Mouse (Mus musculus): ENCODE data around the gene Emp1. TPM values are rescaled to one million over a fixed set of nuclear protein-coding genes. Genes with fewer than 3 reads are reported as not detected.

The Emp1 gene
- polyA plus RNA-seq, 1 experiment from 2014 or later = 48.5 TPM

DNA sequence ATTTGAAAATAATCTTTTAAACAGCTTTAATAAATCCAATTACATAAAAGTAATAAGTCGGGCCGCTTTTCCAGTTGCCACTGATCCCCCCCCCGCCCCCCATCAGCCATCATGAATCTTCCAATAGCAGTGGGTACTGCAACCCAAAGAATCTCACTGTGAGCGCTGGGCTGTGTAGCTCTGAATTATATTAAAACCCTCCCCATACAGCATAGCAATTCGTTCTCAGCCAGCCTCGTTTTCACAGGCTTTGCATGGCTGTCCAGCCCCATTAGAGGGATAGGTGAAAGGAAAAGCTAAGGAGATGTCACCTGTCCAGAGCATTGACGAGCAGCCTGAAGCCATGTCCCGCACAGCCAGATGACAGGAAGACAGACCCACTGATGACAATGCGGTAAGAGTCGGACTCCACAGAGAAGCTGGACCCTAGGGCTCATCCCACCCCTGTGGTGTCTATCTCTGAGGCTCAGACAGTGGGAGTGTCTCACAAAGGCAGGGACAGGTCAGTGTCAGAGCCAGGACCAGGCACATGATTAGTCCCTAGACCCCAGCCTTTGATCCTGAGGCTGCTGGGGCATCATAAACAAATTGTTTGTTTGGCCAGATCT, 49.5 kb downstream of the Emp1 start:
- ATAC-seq (replicated peaks; ENCODE audit: extremely low read depth, insufficient read depth, low FRiP score) = no peak
- Histone ChIP-seq H3K36me3 (ENCODE audit: control insufficient read depth, insufficient read depth) (no peaks in the 10 kb centered on the region), H3K9ac (ENCODE audit: low read length) (no peak overlapping the region), H3K4me1 (ENCODE audit: control insufficient read depth, insufficient read depth, low read length) (no peaks in the 10 kb centered on the region), H3K27me3 (ENCODE audit: control insufficient read depth, insufficient read depth, low read length) (no peaks in the 10 kb centered on the region), H3K4me2 (ENCODE audit: low read depth, low read length) (no peak overlapping the region), H3K4me3 (ENCODE audit: low read length) (no peak overlapping the region), H3K9me3 (replicated peaks; ENCODE audit: control insufficient read depth, low read length) (no peaks in the 10 kb centered on the region), H3K27ac (ENCODE audit: low read length) (no peak overlapping the region)
- 83% methylated on average over 10 of the region's 10 CpGs for WGBS

DNA sequence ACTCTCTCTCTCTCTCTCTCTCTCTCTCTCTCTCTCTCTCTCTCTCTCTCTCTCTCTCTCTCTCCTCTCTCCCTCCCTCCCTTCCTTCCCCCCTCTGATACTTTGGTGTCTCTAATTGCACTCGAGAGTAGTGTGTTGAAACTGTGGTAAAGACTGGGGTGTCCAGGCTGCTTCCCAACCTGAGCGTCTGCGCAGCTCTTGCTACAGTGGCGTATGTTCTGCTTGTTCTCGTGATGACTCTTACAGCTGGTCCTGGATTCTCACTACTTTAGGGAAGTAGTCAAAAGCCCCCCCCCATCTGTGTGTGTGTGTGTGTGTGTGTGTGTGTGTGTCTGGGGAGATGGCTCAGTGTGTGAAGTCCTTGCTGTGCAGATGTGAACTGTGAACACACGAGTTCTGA, 50.3 kb downstream of the Emp1 start:
- H3K27ac ChIP-seq (ENCODE audit: low read length) = no peak overlapping the region
- H3K9me3 ChIP-seq (replicated peaks; ENCODE audit: control insufficient read depth, low read length) = no peaks in the 10 kb centered on the region
- H3K4me2 ChIP-seq (ENCODE audit: low read depth, low read length) = no peak overlapping the region
- 70% methylated on average over 6 of the region's 6 CpGs for WGBS
- no peaks in the 10 kb centered on the region for H3K27me3 ChIP-seq (ENCODE audit: control insufficient read depth, insufficient read depth, low read length)
- no peak for ATAC-seq (replicated peaks; ENCODE audit: extremely low read depth, insufficient read depth, low FRiP score)
- no peaks in the 10 kb centered on the region for H3K36me3 ChIP-seq (ENCODE audit: control insufficient read depth, insufficient read depth)
- no peaks in the 10 kb centered on the region for H3K4me1 ChIP-seq (ENCODE audit: control insufficient read depth, insufficient read depth, low read length)
- no peak overlapping the region for H3K4me3 ChIP-seq (ENCODE audit: low read length)
- H3K9ac ChIP-seq (ENCODE audit: low read length) = no peak overlapping the region

DNA sequence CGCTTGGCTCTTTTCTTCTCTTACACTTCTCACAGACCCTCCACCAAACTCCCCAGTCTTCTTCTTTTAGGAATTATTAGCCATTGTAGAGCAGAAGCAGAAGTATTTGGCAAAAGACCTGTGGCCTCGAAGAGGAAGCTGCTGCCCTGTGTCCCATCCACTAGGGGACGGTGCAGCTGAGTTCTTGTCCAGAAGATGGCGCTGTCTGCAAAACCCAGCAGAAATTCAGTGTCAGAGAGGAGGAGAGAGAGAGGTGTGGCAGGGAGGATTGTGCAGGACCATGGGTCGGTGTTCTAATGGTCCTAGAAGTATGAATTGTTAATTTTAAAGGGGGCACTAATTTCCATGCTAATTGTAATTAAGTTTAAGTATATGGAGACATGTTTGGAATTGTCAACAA, 55.1 kb downstream of the Emp1 start:
- H3K27ac ChIP-seq (ENCODE audit: low read length) = no peak overlapping the region
- H3K4me3 ChIP-seq (ENCODE audit: low read length) = no peak overlapping the region
- H3K9ac ChIP-seq (ENCODE audit: low read length) = no peak overlapping the region
- H3K27me3 ChIP-seq (ENCODE audit: control insufficient read depth, insufficient read depth, low read length) = no peaks in the 10 kb centered on the region
- WGBS = 30% methylated on average over 5 of the region's 5 CpGs
- no peaks in the 10 kb centered on the region for H3K4me1 ChIP-seq (ENCODE audit: control insufficient read depth, insufficient read depth, low read length)
- no peaks in the 10 kb centered on the region for H3K9me3 ChIP-seq (replicated peaks; ENCODE audit: control insufficient read depth, low read length)
- no peak overlapping the region for H3K4me2 ChIP-seq (ENCODE audit: low read depth, low read length)
- ATAC-seq (replicated peaks; ENCODE audit: extremely low read depth, insufficient read depth, low FRiP score) = no peak
- no peaks in the 10 kb centered on the region for H3K36me3 ChIP-seq (ENCODE audit: control insufficient read depth, insufficient read depth)

DNA sequence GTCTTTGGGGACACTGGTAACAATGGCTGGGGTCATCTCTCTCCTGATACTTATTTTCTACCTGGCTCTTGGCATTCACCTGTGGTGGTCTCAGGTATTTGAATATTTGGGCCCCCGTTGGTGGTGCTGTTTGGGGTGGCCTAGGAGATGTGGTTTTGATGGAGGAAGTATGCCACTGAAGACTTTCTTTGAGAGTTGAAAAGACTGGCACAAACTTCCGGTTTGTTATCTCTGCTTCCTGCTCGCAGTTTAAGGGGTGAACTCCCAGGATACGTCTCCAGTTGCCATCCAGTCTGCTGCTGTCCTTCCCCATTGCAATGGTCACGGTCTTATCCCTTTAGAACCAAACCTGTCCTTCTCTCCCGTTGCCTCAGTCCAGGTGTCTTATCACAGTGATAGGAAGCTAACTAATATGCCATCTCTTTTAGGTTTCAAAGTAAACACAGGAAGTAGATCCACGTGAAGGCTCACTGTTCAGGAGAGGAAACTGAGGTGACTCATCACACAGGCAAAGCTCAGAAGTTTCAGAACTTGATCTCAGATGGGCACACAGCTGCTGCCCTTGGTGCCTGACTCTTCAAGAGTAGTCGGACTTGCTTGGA, 56.0 kb downstream of the Emp1 start:
- H3K9me3 ChIP-seq (replicated peaks; ENCODE audit: control insufficient read depth, low read length) = 0 out of 2 replicates have a peak, but pooled peaks cover under 1% of the 10 kb centered on the region
- H3K27ac ChIP-seq (ENCODE audit: low read length) = no peak overlapping the region
- 58% methylated on average over 8 of the region's 8 CpGs for WGBS
- no peaks in the 10 kb centered on the region for H3K36me3 ChIP-seq (ENCODE audit: control insufficient read depth, insufficient read depth)
- no peaks in the 10 kb centered on the region for H3K27me3 ChIP-seq (ENCODE audit: control insufficient read depth, insufficient read depth, low read length)
- ATAC-seq (replicated peaks; ENCODE audit: extremely low read depth, insufficient read depth, low FRiP score) = no peak
- no peak overlapping the region for H3K4me2 ChIP-seq (ENCODE audit: low read depth, low read length)
- H3K4me3 ChIP-seq (ENCODE audit: low read length) = no peak overlapping the region
- H3K9ac ChIP-seq (ENCODE audit: low read length) = no peak overlapping the region
- H3K4me1 ChIP-seq (ENCODE audit: control insufficient read depth, insufficient read depth, low read length) = no peaks in the 10 kb centered on the region

DNA sequence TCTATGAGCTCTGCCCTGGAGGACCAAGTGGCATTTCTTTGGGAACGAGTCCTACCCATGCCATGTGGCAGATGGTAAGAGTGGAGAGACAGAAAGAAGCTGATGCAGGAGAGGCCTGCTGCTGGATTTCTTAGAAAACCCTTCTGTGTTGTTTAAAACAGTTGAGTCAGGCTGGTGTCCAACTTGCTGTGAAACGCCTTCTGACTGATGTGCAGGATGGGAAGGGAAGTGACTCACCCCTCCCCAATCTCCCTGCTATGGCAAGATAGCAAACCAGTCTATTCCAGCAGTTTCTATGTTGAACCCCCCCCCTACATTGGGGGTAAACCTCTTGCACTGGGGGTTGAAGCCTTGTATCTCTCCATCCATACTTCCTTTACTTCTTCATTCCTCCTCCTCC, 65.9 kb downstream of the Emp1 start:
- no peaks in the 10 kb centered on the region for H3K27me3 ChIP-seq (ENCODE audit: control insufficient read depth, insufficient read depth, low read length)
- H3K36me3 ChIP-seq (ENCODE audit: control insufficient read depth, insufficient read depth) = no peaks in the 10 kb centered on the region
- ATAC-seq (replicated peaks; ENCODE audit: extremely low read depth, insufficient read depth, low FRiP score) = no peak
- H3K27ac ChIP-seq (ENCODE audit: low read length) = no peak overlapping the region
- no peaks in the 10 kb centered on the region for H3K4me1 ChIP-seq (ENCODE audit: control insufficient read depth, insufficient read depth, low read length)
- 0 out of 2 replicates have a peak, but pooled peaks cover 3% of the 10 kb centered on the region for H3K9me3 ChIP-seq (replicated peaks; ENCODE audit: control insufficient read depth, low read length)
- WGBS = 73% methylated on average over 2 of the region's 2 CpGs
- H3K9ac ChIP-seq (ENCODE audit: low read length) = no peak overlapping the region
- H3K4me2 ChIP-seq (ENCODE audit: low read depth, low read length) = no peak overlapping the region
- no peak overlapping the region for H3K4me3 ChIP-seq (ENCODE audit: low read length)

- ATAC-seq (replicated peaks; ENCODE audit: extremely low read depth, insufficient read depth, low FRiP score) = no peak
- Histone ChIP-seq H3K27ac (ENCODE audit: low read length) (no peak overlapping the region), H3K4me3 (ENCODE audit: low read length) (no peak overlapping the region), H3K4me2 (ENCODE audit: low read depth, low read length) (no peak overlapping the region), H3K27me3 (ENCODE audit: control insufficient read depth, insufficient read depth, low read length) (no peaks in the 10 kb centered on the region), H3K9me3 (replicated peaks; ENCODE audit: control insufficient read depth, low read length) (no peaks in the 10 kb centered on the region), H3K36me3 (ENCODE audit: control insufficient read depth, insufficient read depth) (no peaks in the 10 kb centered on the region), H3K4me1 (ENCODE audit: control insufficient read depth, insufficient read depth, low read length) (no peaks in the 10 kb centered on the region), H3K9ac (ENCODE audit: low read length) (no peak overlapping the region)
- WGBS = 57% methylated on average over 8 of the region's 8 CpGs
Observed at GRCm38 (mm10) chr6:135429268-135429909, 67.0 kb downstream of the Emp1 start.

DNA sequence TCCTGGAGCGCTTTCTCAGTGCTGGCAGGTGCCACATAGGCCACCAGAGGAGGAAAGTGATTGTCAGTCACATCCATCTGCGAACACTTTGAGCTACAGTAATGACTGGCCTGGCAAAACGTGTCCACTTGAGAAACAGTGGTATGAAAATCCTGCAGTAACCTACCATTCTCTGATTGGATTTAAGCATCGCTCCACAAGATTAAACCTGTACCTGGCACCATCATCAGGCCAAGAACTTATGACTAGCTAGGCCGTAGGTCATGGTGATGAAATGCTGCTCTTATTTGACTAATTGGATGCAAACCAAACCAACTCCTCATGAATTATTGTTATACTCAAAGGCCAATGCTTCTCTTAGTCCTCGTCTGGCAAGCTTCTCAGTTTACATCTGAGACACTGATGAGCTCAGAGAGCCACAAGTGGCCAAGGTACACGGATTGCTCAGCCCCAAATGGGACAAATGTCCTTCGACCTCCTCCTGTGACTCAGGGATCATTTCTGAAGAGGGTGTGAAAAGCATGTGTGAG, 68.2 kb downstream of the Emp1 start:
- H3K9ac ChIP-seq (ENCODE audit: low read length) = no peak overlapping the region
- H3K4me3 ChIP-seq (ENCODE audit: low read length) = no peak overlapping the region
- no peak for ATAC-seq (replicated peaks; ENCODE audit: extremely low read depth, insufficient read depth, low FRiP score)
- H3K4me2 ChIP-seq (ENCODE audit: low read depth, low read length) = no peak overlapping the region
- H3K27ac ChIP-seq (ENCODE audit: low read length) = no peak overlapping the region
- H3K36me3 ChIP-seq (ENCODE audit: control insufficient read depth, insufficient read depth) = no peaks in the 10 kb centered on the region
- no peaks in the 10 kb centered on the region for H3K27me3 ChIP-seq (ENCODE audit: control insufficient read depth, insufficient read depth, low read length)
- H3K4me1 ChIP-seq (ENCODE audit: control insufficient read depth, insufficient read depth, low read length) = no peaks in the 10 kb centered on the region
- WGBS = 75% methylated on average over 8 of the region's 8 CpGs
- no peaks in the 10 kb centered on the region for H3K9me3 ChIP-seq (replicated peaks; ENCODE audit: control insufficient read depth, low read length)

Measured in heart, embryonic 16.5 days (tissue).